Mouse (Mus musculus) erythroid progenitor cell, adult 5-6 weeks (primary cell): ENCODE data around the gene Phactr1. TPM values are rescaled to one million over a fixed set of nuclear protein-coding genes. Genes with fewer than 3 reads are reported as not detected.
"Not testable (repeated sequence)": the region's sequence is repeated elsewhere in the genome, so short reads cannot be mapped to it uniquely, and the experiment has no call there.

ENCODE experiments used
- ATAC-seq: replicated peaks from 2 replicates; pipeline ENCODE4 v1.8.0; 2016; ENCODE audit warnings: moderate number of reproducible peaks, mild to moderate bottlenecking, moderate TSS enrichment, inconsistent platforms; ENCODE audit not compliant: poor library complexity, low FRiP score, severe bottlenecking
- total RNA-seq, 2 experiments: library from RNA; stranded (forward) in 1 of 2; stranded (reverse) in 1 of 2; fragments of 150-400 nt in 1 of 2; fragments of 186-747, 209-891 nt in 1 of 2; gene quantifications; 2 replicates each; pipeline versions ENCODE4 v1.2.3 to v1.2.4; 2015 to 2017; ENCODE audit warnings: low replicate concordance in 2 of 2

Phactr1 gene
- total RNA-seq, 2 experiments from 2014 or later = not detected

DNA sequence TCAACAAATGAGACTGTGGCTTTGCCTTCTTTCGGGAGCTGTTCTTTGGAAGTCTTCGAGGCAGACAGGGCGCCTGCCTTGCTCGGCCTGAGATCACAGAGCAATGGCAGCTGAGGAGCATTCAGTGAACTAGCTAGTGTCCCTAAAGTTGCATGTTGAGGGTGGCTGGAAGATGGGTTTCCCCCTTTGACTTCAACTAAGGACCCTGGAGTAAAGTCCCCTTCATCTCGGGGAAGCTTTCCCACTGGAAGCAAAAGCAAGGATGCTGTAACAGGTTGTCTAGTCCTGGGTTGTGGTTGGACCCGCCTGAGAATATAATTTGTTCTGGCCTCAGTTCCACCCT, 235.4 kb downstream of the Phactr1 start:
- ATAC-seq = no peak

DNA sequence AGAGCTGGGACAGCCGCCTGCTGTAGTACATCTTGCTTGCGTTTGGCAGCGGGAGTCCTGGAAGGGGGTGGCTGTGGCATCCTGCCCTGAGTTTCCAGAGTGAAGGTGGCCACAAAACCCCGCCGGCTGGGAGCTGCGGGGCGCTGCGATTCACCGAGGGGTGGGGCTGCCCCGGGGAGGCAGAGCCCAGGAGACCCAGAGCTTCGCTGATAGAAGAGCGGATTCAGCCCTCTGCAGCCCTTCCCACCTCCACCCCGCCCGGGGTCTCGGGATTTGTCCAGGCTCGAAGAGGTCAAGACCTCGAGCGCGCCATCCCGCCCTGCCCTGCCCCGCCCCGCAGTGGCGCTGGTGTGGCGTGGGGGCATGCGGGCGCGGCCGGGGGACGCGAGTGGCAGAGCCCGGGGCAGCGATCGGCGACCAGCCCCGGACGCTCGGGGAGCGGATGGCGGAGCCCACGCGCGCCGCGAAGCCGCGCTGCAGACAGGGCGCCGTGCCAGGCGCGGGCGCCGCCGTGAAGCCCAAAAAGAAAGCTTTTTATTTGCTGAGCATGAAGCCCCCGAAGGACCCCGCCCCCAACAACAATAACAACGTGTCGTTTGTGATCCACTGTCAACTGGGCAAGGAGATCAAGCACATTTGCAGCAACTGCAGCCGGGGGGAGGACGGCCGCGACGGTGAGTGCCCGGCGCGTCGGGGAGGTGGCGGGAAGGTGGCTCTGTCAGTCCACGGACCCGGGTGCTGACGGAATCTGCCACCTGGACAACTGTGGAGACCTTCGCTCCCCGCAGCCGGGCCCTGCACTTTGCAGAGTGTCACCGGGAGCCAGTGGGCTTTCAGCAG, 236.0 kb downstream of the Phactr1 start:
- no peak for ATAC-seq

DNA sequence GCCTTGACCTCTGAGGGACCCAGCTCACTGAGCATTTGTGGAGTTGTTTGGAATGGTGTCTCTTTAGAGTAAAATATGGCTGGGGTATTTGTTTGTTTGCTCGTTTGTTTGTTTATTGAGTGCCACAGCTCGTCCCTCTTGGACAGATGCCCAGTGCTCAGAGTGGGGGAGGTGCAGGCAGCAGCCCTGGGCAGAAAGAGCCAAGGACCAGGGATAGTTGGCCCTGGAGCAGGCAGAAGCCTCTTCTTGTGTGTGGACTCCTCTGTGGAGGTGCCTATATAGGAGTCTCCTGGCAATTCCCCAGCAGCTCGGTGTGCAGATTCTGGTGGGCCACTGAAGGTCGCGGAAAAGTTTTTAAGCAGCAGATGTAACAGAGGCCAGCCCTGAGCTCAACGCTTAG, 236.8 kb downstream of the Phactr1 start:
- ATAC-seq = no peak

DNA sequence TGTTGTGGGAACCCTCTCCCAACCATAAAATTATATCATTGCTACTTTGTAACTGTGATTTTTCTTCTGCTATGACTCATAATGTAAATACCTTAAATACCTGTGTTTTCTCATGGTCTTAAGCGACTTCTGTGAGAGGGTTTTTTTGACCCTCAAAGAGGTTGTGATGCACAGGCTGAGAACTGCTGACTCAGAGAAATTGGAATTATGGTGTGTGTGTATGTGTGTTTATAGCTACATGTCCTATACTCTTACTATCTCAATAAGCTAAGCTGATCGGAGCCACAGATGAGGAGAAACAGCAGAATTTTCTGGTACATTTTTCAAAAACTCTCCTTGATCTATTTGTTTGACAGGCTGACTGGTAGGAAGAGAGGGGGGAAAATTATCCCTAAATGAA, 239.6 kb downstream of the Phactr1 start:
- no peak for ATAC-seq

DNA sequence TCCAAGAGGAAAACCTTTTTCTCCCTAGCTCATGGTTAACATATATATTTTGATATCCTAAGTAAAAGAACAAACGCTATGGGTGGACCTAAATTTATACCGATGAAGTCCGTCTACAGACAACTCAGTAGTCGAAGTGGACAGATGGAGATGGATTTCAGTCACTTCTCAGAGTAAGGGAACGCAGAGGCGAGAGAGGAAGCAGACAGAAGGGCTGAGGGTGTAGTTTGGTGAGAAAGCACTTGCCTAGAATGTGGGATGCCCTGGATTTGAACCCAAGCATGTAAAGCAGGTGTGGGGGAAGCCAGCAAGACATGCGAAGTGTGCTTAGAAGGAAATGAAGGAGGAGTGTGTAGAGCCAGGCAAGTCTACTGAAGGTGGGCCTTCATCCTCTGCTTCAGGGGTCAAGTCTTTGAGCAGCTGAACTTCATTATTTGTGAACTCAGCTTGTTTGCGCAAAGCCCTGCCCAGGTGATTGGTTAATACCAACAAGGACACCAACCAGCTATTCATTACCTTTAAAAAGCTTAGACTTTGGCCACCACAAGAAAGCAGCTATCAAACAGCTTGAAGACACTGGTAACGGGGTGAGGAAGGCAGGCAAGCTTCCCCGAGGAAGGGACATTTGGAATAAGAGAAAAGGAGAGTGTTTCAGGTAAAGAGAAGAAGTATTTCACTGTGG, 241.5 kb downstream of the Phactr1 start:
- no peak for ATAC-seq

DNA sequence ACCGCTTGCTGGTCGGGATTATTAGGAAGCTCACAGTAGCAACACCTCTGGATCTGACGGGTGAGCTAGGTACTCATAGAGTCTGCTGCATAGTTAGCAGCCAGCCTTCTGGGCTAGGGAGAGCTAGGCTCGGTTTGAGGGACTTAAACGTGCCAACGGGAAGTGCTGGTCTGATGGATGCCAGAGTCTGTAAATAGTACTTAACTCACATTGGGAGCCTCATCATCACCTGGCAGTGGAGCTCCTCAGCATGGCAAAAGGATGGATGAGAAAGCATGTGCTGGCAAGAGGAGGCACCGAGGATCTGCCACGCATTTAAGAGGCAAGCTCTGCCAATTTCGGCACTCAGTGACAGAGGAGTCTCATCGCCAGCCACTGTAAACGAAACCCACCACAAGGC, 247.4 kb downstream of the Phactr1 start:
- ATAC-seq = no peak

DNA sequence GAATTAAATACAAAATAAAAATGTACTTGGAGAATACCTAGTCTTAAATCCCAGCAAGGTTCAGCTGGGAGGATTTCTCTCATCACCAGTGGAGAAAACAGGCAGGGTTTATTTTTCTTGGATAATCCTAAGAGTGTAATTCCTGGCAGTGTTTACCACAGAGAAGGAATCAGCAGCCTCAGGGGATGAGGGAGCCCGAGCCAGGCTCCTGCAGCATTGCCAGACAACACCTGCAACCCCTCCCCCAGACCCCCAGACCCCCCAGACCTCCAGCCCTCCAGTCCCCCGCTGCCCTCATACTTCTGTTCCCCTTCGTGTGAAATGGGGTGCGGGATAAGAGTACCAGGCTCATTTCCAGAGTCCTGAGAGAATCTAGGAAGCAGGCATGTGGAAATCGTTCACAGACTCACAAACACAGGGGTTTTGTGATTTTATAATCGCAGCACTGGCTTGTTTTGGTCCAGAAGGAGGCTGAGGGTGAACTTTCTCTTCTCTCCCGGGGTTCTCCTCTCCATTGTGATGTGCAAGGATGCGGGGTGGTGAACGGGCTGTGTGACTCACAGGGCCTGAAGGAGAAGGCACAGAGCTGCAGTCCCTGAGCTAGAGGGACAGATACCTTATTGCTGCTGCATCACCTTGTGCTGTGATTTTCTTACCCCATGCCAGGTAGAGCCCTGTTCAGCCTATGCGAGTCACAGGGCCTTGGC, 249.3 kb downstream of the Phactr1 start:
- no peak for ATAC-seq

DNA sequence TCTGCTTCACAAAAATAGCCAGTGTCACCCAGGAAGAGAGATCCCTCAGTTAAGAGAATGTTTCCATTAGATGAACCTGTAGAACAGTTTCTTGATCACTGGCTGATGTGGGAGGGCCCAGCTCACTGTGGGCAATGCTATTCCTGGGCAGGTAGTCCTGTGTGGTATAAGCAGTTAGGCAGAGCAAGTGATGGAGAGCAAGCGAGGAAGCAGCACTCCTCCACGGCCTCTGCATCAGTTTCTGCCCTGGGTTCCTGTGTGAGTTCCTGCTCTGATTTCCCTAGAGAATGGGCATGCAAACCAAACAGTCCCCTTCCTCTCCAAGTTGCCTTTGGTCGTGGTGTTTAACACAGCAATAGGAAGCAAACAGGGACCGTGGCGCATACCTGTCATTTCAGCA, 251.6 kb downstream of the Phactr1 start:
- no peak for ATAC-seq

DNA sequence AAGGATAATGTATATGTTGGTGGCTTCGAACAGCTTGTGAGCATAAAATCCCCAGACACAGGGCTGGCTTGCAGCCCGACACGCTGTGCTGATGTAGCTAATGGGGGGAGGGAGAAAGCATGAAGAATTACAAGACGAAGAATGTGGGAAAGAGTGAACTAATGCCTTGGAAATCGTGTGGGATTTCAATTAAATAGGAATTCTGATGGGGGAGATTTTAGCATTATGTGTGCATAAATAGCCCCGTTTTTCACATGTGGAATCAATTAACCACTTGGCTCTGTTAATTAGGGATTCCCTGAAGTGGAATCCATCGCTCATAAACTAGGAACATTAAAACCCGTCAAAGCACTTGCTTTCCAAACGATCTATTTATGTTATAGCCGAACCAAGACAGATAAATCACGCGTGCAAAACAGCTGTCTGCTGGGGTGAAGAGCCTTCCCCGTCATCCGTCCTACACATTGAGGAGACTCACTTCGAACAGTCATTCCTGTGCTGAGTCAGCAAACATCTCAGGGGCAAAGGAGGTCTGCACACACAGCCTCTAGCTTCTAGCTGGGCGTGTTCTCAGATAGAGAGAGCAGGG, 254.2 kb downstream of the Phactr1 start:
- ATAC-seq = no peak

DNA sequence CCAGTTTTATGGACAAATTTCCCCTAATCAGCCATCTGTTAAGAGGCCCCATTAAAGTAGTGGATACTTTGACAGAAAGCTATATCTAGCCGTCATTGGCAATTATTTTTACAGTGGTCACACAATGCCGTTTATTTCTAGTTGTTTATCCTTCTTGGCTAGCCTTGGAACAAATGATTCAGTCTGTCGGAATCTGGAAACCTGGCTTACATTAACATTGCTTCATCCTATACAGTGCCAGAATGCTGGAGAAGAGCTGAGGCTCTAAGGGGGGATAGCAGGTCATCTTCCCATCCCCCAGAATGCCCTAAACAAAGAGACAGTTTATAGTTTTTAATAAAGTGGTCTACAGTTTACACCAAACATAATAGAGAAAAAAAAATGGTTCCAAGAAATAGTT, 257.4 kb downstream of the Phactr1 start:
- ATAC-seq = no peak

DNA sequence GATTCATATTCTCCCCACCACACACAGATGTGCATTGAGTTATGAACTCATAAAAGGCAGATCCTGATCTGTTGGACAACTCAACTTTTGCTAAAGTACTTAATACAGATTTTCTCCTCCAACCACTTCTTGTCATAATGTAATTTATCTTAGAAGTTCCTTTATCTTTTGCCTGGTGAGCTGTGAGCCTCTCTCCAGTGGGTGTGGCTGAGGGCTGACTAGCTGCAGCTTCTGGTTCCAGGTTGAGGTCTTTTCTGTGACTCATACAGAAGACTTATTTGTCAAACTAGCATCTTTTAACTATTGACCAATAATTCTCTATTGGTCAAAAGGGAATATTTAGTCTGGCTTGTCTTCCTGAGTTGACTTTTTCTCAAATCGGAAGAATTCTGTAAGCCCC, 257.9 kb downstream of the Phactr1 start:
- ATAC-seq = no peak

DNA sequence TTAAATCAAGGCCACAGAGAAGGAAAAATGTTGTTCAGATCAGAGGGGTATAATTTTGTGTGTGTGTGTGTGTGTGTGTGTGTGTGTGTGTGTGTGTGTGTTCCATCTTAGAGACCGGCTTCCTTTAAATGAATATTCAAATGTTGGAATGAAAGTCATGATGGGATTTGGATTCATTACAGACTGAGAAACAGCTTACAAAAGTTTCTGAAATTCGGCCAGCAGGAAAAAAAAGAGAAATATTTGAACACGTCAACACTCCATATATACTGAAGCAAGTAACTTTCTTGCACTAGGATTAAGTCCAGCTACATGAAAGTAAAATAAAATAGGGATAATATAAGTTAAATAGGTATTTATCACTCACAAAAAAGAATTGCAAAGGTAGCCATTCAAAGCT, 259.8 kb downstream of the Phactr1 start:
- ATAC-seq = no peak

DNA sequence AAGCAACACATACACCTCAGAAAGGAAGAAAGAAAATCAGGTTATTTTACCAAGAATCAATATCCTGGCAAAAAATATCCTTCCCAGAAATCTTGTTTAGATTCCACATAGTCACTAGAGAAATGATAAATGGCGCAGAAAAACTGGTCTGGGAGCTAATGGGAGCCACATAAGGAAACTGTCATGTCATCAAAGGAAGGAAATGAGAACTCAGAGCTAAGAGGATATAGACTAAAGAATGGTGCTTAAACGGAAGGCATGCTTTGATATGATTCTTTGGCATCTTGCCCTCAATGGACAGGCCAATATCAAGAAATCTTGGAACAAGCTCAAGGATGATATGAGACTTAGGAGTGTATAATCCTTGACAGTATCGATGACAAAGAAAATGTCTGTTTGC, 263.7 kb downstream of the Phactr1 start:
- no peak for ATAC-seq

DNA sequence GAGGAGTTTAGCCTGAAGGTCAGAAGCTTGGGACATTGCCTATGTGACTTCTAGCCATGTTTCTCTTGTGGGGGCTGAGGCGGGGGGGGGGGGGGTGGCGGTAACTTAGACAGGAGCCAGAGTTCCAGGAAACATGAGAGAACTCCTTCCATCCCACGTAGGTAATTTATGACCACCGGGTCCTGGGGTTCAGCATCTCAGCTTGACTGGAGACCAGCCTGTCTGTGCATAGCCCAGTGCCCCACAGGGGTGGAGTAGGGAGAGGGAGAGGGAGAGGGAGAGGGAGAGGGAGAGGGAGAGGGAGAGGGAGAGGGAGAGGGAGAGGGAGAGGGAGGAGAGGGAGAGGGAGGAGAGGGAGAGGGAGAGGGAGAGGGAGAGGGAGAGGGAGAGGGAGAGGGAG, 264.8 kb downstream of the Phactr1 start:
- ATAC-seq = not testable (repeated sequence)

DNA sequence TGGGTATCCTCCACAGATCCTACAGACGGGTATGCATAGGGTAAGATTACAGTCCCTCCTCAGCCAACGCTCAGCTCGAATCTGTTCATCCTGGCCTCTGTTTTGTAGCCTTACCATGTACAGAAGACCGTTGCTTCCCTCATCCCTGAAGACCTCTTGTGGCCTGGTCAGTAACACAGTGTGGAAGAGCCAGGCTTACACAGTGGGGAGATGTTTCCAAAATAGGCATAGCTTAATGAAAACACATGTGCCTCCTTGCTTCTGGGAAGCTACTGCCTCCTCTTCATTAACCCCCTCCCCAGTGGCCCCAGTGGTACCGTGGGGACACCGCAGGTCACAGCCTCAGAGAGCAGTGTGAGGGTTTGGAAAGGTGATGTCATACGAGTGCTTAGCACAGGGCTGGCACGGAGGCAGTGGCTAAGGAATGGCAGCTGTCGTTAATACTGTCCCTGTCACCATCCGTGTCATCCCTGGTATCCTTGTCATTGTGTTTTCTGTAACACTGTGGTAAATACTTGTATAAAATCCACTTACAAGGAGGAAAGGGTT, 268.4 kb downstream of the Phactr1 start:
- no peak for ATAC-seq

DNA sequence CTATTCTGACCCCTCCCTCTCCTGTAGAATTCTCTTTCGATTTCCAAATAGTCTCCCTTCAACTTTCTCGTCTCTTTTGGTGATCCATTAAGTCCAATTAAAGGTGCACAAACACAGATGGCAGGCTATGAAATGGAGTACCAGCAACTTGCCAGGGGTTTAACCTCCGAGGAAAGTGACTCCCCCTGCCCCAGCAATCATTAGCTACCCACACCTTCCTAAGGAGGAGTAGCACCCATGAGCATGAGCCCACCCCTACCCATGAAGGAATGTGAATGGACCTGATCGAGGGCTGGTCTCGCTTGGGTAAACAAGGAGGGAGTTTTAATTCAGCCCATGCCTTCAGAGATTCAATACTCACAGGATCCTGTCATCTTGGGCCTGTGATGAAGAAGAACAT, 268.9 kb downstream of the Phactr1 start:
- ATAC-seq = no peak

DNA sequence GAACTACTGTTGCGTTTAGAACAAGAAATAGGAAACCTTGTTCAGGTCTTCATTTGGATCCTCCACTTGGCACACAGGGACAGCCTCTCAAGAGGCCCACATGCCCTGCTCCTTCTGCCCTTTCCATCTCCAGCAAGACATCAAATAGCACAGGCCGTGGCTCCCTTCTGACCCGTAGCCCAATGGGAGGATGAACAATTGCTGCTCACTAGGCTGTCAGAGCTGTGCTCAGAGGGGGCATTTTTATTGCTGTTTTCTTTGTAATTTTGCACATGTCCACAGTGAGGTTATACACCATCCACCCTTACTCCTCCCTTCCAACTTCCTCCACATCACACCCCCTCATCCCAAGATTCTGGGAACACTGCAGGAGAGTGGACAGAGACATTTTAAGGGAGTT, 269.6 kb downstream of the Phactr1 start:
- ATAC-seq = no peak

DNA sequence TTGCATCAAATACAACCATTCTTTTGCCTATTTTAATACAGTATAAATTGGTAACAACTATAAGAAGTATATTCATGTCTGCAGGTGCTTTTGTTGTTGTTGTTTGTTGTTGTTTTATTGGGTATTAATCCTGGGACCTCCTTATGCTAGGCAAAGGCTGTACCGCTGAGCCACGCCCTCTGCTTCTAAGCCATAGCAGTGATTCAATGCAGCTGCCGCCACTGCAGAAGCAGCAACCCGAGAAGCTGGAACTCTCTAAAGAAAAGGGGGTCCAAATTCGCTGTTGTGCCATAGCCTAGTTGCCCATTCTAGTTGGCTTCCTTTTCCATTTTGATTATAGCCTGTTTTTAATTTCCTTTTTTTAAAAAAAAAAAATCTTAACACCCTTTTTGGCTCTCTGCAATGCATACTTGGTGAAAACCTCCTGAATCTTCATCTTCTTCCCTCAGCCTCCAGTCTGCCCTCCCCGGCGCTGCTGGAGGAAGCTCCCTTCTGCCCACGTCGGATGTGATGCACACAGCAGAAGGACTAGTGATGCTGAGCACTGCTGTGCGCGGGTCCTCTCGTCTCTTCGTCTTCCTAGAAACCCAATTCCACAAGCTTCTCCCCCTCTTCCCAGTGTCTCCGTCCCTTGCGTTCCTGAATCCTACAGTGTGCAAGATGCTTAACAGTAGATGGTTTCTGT, 271.8 kb downstream of the Phactr1 start:
- no peak for ATAC-seq

DNA sequence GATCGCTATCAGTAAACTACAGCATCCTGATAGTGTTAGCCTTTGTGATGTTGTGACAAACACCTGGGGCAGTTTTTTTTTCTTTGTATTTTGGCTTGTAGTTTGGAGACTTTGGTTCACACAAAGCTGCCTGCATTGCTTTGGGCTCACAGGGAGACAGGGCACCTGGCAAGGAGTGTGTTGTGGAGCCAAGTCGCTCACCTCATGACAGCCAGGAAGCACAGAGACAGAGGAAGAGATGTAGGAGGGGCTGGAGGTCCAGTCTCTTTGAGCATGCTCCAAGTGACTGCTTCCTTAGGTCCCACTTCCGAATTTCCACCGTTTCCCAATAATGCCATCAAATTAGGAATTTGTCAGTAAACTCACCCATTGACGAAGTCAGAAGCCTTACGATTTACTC, 272.6 kb downstream of the Phactr1 start:
- no peak for ATAC-seq

DNA sequence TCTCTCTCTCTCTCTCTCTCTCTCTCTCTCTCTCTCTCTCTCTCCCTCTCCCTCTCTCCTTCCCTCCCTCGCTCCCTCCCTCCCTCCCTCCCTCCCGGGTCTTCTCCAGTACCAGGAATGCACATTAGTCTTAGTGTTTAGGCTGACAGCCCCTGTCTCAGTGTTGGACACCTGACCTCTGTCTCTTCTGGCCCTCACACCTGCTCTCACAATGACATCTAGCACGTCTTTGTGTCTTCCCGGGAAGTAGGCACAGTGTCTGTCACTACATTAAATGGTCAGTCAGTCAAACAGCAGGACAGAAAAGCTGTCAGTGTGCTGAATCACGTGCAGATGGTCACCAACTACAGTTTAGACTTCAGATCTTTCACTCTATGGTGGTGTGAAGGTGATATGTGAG, 273.7 kb downstream of the Phactr1 start:
- ATAC-seq = no peak
